Mouse (Mus musculus) lung, adult 2 months (tissue): ENCODE data around the gene Mydgf.
A peak's percentile ranks its signal among the peaks of the same experiment; 100 is the strongest.

Experiments used
- CTCF ChIP-seq: fragments of 200-500 bp; IDR thresholded peaks from 2 replicates; pipeline ENCODE4 v1.5.1; 2011; ENCODE audit warnings: mild to moderate bottlenecking, low read length, control low read depth; ENCODE audit not compliant: insufficient read depth
- POLR2A ChIP-seq: fragments of 200-500 bp; IDR thresholded peaks from 2 replicates; pipeline ENCODE4 v1.6.1; 2011; ENCODE audit warnings: low read depth, mild to moderate bottlenecking, control low read depth, low read length, borderline replicate concordance; ENCODE audit errors: extremely low read depth

DNA sequence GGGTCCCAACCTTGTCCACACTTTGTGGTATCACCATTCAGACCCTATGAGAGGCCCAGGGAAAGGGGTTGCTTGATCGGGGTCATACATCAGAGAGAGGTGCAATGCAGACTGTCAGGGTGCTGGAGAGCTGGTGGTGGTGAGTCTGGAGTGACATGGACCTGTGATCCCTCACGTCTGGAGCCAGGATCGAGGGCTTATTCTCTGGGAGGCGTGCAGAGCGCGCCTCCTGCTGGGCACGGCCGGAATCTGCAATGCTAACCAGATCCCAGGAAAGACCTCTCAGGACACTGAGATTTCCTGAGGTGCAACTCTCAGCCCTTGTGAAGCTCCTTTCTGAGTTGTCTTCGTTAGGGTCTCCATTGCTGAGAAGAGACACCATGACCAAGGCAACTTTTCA lies 24.0 kb downstream of the Mydgf start:
- TF ChIP-seq POLR2A (no peak), CTCF (peak; percentile 84)
